Mouse (Mus musculus) cerebellum, adult 2 months (tissue): ENCODE measurements around the gene Plppr3. TPM values are rescaled to one million over a fixed set of nuclear protein-coding genes. Genes with fewer than 3 reads are reported as not detected.

Experiments used
- DNase-seq, 2 experiments: peaks; one replicate each; pipeline ENCODE4 v3.0.0; 2021
- H3K27ac ChIP-seq: fragments of 200-500 bp; 2 replicates; pipeline ENCODE4 v1.5.1; 2012; ENCODE audit warnings: low read length, control low read depth, inconsistent platforms; ENCODE audit not compliant: insufficient read depth
- H3K27me3 ChIP-seq: fragments of 200-500 bp; 2 replicates; pipeline ENCODE4 v1.6.1; 2012; ENCODE audit warnings: inconsistent platforms, mild to moderate bottlenecking, low read length, moderate library complexity; ENCODE audit not compliant: control insufficient read depth, insufficient read depth
- H3K4me1 ChIP-seq: fragments of 200-500 bp; 2 replicates; pipeline ENCODE4 v1.6.1; 2011; ENCODE audit warnings: low read length; ENCODE audit not compliant: control insufficient read depth, insufficient read depth
- H3K4me3 ChIP-seq: fragments of 200-500 bp; replicated peaks from 2 replicates; pipeline ENCODE3; 2011; ENCODE audit warnings: mild to moderate bottlenecking, low read depth, low read length, control low read depth; ENCODE audit not compliant: insufficient read depth
- CTCF ChIP-seq: fragments of 200-500 bp; IDR thresholded peaks from 2 replicates; pipeline ENCODE4 v1.5.1; 2011; ENCODE audit warnings: low read depth, mild to moderate bottlenecking, control low read depth, low read length, moderate library complexity, borderline replicate concordance; ENCODE audit not compliant: insufficient read depth
- POLR2A ChIP-seq: fragments of 200-500 bp; IDR thresholded peaks from 2 replicates; pipeline ENCODE4 v1.6.1; 2011; ENCODE audit warnings: low read length, control low read depth, borderline replicate concordance; ENCODE audit not compliant: insufficient read depth
- WGBS: fragments of 180-500 bp; shearing (Covaris S2); methylation state at CpG from one replicate; pipeline ENCODE4 v1.1.7; 2018; 5-methylcytosine and 5-hydroxymethylcytosine counted together
- polyA plus RNA-seq: library from polyadenylated mRNA; depleted of rRNA; stranded (reverse); fragments of >200 nt; gene quantifications from 2 replicates; pipeline ENCODE4 v1.2.3, GENCODE M21; 2012

Plppr3 gene
- polyA plus RNA-seq, 1 experiment, result 49.3 TPM

DNA sequence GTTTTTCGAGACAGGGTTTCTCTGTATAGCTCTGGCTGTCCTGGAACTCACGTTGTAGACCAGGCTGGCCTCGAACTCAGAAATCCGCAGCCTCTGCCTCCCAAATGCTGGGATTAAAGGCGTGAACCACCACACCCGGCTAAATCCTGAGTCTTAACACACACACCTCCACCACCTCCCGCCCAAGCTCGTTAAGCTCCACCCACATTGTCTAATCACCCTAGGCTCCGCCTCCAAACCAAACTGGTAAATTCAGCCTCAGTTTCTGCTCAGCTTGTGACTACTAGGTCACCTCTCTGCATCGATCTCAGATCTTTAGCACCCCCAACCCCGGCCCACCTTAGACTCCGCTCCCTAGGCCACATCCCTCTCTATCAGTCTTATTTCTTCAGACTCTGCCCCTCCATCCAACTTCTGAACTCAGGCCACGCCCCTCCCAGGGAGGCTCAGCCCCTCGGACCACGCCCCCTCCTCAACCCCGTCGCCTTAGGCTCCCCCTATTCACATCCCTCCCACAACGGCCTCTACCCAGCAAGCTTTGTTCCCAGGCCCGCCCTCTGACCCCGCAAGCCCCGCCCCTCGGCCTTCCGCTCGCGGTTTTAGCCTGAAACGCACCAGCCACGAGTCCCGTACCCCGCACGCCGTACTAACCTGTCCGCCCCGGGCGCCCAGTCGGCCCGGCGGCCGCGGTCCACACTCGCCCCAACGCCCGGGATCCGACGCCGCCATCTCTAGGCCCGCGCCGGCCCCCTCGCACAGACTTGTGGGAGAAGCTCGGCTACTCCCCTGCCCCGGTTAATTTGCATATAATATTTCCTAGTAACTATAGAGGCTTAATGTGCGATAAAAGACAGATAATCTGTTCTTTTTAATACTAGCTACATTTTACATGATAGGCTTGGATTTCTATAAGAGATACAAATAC is 34.0 kb upstream of the Plppr3 start, which contains the start of gene Med16:
Med16 (minus strand) TSS at position 757 of the 925 bp plus-strand sequence.
- Histone ChIP-seq H3K4me3 (peak within 1 kb of the TSS; percentile 78), H3K4me1 (peaks cover 8% of the 10 kb centered on the region), H3K27ac (peak within 1 kb of the TSS; percentile 93), H3K27me3 (no peaks in the 10 kb centered on the region)
- peak; percentile 94 to 98 for DNase-seq
- 1% methylated on average over 52 of the region's 52 CpGs for WGBS
- TF ChIP-seq POLR2A (peak; percentile 47; the same call in 1 of the 2 replicates), CTCF (no peak)

DNA sequence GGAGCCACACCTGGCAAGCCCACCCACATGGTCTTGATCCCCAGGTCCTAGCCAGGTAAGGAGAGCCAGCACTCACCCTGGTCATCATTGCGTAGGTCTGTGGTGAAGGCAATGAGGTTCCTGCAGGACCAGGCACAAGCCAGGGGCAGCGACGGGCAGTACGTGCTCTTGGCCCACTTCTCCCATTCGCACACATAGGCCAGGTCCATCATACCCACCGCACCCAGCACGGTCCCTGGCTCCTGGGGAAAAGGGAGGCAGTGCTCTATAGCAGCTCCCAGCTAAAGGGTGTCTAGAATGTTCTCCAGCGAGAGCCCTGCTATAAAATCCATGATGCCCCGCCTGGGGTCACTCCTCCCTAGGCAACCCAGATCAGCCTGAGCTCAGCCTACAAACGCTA is 33.0 kb upstream of the Plppr3 start:
- H3K27me3 ChIP-seq, result no peaks in the 10 kb centered on the region
- DNase-seq, result no peak
- 94% methylated on average over 10 of the region's 10 CpGs for WGBS
- no peak for TF ChIP-seq CTCF
- TF ChIP-seq POLR2A, result no peak
- H3K4me3 ChIP-seq, result no peak overlapping the region
- peaks cover 8% of the 10 kb centered on the region for H3K4me1 ChIP-seq
- H3K27ac ChIP-seq, result no peak overlapping the region

DNA sequence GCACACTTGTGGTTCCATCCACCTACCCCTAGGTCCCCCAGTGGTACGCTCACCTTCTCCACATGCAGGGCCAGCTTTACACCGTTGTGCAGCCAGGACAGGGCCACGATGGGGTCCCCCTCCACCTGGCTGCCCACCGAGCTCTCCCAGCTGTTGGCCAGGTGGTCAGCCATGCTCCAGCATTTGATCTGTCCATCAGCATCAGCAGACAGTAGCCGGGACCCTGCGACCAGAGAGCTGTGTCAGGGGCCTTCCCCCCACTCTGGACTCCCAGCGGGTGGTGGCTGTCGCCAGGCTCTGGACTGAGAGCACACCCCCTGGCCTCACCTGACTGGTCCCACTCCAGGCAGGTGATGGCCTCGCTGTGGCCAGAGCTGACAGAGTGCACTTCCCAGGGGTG is 32.3 kb upstream of the Plppr3 start:
- WGBS, result 90% methylated on average over 9 of the region's 9 CpGs
- H3K27me3 ChIP-seq, result no peaks in the 10 kb centered on the region

GRCm38 (mm10) chr10:79900951-79901410 is 26.5 kb upstream of the Plppr3 start:
- Histone ChIP-seq H3K27me3 (no peaks in the 10 kb centered on the region), H3K27ac (no peak overlapping the region), H3K4me3 (no peak overlapping the region), H3K4me1 (peaks cover 8% of the 10 kb centered on the region)
- DNase-seq, result peak; percentile 46 to 55
- WGBS, result 11% methylated on average over 2 of the region's 2 CpGs
- no peak; the same call in 1 of the 2 replicates for TF ChIP-seq CTCF
- no peak for TF ChIP-seq POLR2A

More for the DNA sequence above, 32.3 kb upstream of the Plppr3 start:
- TF ChIP-seq POLR2A (no peak), CTCF (no peak)
- Histone ChIP-seq H3K27ac (no peak overlapping the region), H3K4me1 (peaks cover 8% of the 10 kb centered on the region), H3K4me3 (no peak overlapping the region)
- DNase-seq, result no peak

DNA sequence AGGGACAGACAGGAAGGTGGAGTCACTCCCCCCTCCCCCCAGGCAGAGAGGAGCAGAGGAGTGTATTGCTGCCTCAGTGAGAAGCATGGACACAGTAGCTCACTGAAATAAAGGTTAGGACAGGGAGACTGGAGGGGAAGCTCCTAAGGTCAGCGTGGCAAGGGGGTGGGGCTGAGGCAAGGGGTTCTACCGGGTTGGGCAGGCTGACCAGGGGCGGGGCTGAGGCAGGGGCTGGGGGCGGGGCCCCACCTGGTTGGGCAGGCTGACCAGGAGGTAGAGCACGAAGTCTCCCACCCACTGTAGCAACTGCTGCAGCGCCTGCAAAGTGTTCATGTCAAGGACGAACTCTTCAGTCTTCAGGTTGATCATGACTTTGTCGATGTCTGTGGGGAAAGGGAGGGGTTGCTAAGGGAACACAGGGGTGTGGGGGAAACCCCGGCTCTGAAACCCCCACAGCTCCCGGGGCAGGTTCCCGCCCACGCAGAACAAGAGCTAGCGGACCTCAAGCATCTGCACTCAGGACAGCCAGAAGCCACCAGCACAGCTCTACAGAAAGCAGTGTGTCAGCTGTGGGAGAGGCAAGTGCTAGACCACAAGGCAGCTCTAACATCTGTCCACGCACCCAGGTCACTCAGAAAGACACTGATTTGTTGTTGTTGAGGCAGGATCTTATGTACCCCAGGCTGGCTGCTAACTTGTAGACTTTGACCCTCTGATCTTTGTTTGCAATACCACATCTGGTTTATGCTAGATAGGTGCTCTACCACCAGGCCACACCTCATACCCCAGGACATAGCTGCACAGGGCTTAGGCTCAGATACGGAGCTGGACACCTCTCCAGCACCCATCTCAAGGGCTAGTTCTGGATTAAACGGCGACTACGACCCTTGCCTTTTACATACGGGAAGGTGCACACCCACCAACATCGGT is 23.1 kb upstream of the Plppr3 start:
- no peak for DNase-seq
- no peak overlapping the region for H3K4me3 ChIP-seq
- H3K27ac ChIP-seq, result no peak overlapping the region
- TF ChIP-seq POLR2A, result no peak
- TF ChIP-seq CTCF, result no peak
- H3K4me1 ChIP-seq, result peaks cover 8% of the 10 kb centered on the region
- H3K27me3 ChIP-seq, result no peaks in the 10 kb centered on the region
- 78% methylated on average over 20 of the region's 20 CpGs for WGBS

DNA sequence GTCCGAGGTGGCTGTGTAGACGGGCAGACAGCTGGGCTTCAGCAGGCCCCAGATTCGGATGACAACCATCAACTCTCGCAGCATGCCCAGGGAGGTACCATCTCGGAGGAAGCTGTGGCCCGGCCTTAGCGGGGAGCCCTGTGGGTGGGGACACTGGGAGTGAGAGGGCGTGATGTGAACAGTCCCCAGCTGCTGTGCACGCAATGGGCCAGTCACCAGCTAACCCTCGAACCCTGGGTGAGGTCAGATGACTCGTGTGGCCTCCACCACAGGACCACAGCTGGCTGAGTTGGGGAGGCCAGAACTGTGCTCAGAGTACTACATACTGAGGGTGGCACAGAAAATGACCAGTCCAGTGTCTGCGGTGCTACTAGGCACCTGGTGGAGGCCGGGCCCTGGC is 22.4 kb upstream of the Plppr3 start:
- DNase-seq, result no peak
- 83% methylated on average over 13 of the region's 13 CpGs for WGBS
- peaks cover 8% of the 10 kb centered on the region for H3K4me1 ChIP-seq
- H3K27me3 ChIP-seq, result no peaks in the 10 kb centered on the region
- no peak overlapping the region for H3K4me3 ChIP-seq
- no peak for TF ChIP-seq CTCF
- TF ChIP-seq POLR2A, result no peak
- no peak overlapping the region for H3K27ac ChIP-seq

- TF ChIP-seq POLR2A (no peak), CTCF (no peak)
- no peak overlapping the region for H3K4me3 ChIP-seq
- no peak for DNase-seq
- 57% methylated on average over 16 of the region's 16 CpGs for WGBS
- no peak overlapping the region for H3K27ac ChIP-seq
- H3K27me3 ChIP-seq, result no peaks in the 10 kb centered on the region
- peaks cover 8% of the 10 kb centered on the region for H3K4me1 ChIP-seq
These were observed 21.9 kb upstream of the Plppr3 start for GRCm38 (mm10) chr10:79896306-79896705.
